Mouse (Mus musculus) bone marrow, adult 2 months (tissue): ENCODE measurements around the gene Eif1b.

Experiments
- CTCF ChIP-seq: fragments of 200-500 bp; IDR thresholded peaks from 2 replicates; pipeline ENCODE4 v1.5.1; 2011; ENCODE audit warnings: low read length, control low read depth; ENCODE audit not compliant: control insufficient read depth, insufficient read depth
- POLR2A ChIP-seq: fragments of 200-500 bp; IDR thresholded peaks from 2 replicates; pipeline ENCODE4 v1.6.1; 2011; ENCODE audit warnings: low read depth, mild to moderate bottlenecking, control low read depth, low read length, borderline replicate concordance; ENCODE audit not compliant: control insufficient read depth

DNA sequence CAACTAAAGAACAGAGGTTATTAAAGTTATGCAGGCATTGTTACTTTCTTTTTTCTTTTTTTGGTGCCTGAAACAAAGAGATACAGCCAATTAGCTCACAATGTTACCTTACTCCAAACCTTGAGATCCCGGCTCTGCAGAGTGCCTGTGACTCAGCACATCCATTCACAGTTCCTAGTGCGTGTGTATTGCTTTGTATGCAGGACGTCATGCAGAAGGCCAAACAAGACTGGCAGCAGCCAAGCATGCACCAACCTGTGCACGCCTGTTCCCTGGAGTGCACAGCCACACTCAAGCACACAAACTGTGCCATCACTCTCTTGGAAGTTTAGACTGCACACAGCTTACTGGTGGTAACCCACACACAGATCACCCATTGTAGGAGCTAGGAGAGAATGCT is 35.2 kb downstream of the Eif1b start:
- no peak for TF ChIP-seq CTCF
- no peak for TF ChIP-seq POLR2A
